Mouse (Mus musculus) left cerebral cortex, adult 2 months (tissue): ENCODE results near the gene Slc2a9. TPM values are rescaled to one million over a fixed set of nuclear protein-coding genes. Genes with fewer than 3 reads are reported as not detected.
"Not testable (repeated sequence)": the region's sequence is repeated elsewhere in the genome, so short reads cannot be mapped to it uniquely, and the experiment has no call there.

ENCODE experiments used
- DNase-seq, 2 experiments: peaks; one replicate each; pipeline ENCODE4 v3.0.0; 2021 to 2022; ENCODE audit warnings: low spot score in 2 of 2, mixed read lengths in 1 of 2; ENCODE audit errors: extremely low spot score in 1 of 2
- H3K27ac ChIP-seq: fragments of 200-600 bp; 2 replicates; pipeline ENCODE4 v1.8.1; 2022
- H3K4me3 ChIP-seq: fragments of 200-600 bp; 2 replicates; pipeline ENCODE4 v1.8.1; 2022
- CTCF ChIP-seq: fragments of 200-600 bp; IDR thresholded peaks from 2 replicates; pipeline ENCODE4 v1.8.1; 2022; ENCODE audit warnings: antibody characterized with exemption, mild to moderate bottlenecking, moderate library complexity
- intact Hi-C: fragments of 180-260 bp; cut with DNase I; formaldehyde crosslinking; loops from one replicate; pipeline ENCODE4 v1.15.1; 2025
- total RNA-seq, 2 experiments: library from RNA; stranded (reverse); gene quantifications; 2 replicates each; pipeline ENCODE4 v1.2.3; 2021

The Slc2a9 gene
- total RNA-seq, 2 experiments from 2014 or later = 0.37 to 0.95 TPM

GRCm38 (mm10) chr5:38480822-38481707, 21.9 kb downstream of the Slc2a9 start:
- no peak for TF ChIP-seq CTCF
- intact Hi-C loops = no loop called here
- Histone ChIP-seq H3K27ac (no peak overlapping the region), H3K4me3 (no peak overlapping the region)
- no peak for DNase-seq

- no peak overlapping the region for H3K27ac ChIP-seq
- intact Hi-C loops = loop anchor here (5.0 kb wide), 1 partner anchor 147 kb away; no protein-coding TSS in a partner anchor
- no peak for DNase-seq
- TF ChIP-seq CTCF = no peak
- H3K4me3 ChIP-seq = peak overlapping the region; percentile 34
Measured at GRCm38 (mm10) chr5:38479908-38480725, 22.8 kb downstream of the Slc2a9 start.

- DNase-seq, H3K4me3 ChIP-seq, H3K27ac ChIP-seq: not testable (repeated sequence)
- intact Hi-C loops = loop anchor here (5.0 kb wide), 1 partner anchor 148 kb away; no protein-coding TSS in a partner anchor
Measured at GRCm38 (mm10) chr5:38479545-38479907, 23.4 kb downstream of the Slc2a9 start.

GRCm38 (mm10) chr5:38479027-38479426, 23.9 kb downstream of the Slc2a9 start:
- TF ChIP-seq CTCF = no peak
- no peak overlapping the region for H3K27ac ChIP-seq
- DNase-seq = peak in 1 of 2 experiments; percentile 8
- intact Hi-C loops = loop anchor here (5.0 kb wide), 1 partner anchor 148 kb away; no protein-coding TSS in a partner anchor
- H3K4me3 ChIP-seq = no peak overlapping the region

GRCm38 (mm10) chr5:38477731-38478445, 25.1 kb downstream of the Slc2a9 start:
- intact Hi-C loops = loop anchor here (5.0 kb wide), 1 partner anchor 149 kb away; no protein-coding TSS in a partner anchor

GRCm38 (mm10) chr5:38476861-38477565, 25.9 kb downstream of the Slc2a9 start:
- H3K27ac ChIP-seq = no peak overlapping the region
- H3K4me3 ChIP-seq = no peak overlapping the region
- intact Hi-C loops = loop anchor here (5.0 kb wide), 1 partner anchor 150 kb away; no protein-coding TSS in a partner anchor
- peak; percentile 56 to 69 for DNase-seq
- TF ChIP-seq CTCF = peak; percentile 71

More at GRCm38 (mm10) chr5:38477731-38478445, 25.1 kb downstream of the Slc2a9 start:
- no peak overlapping the region for H3K27ac ChIP-seq
- DNase-seq = no peak
- H3K4me3 ChIP-seq = no peak overlapping the region
- TF ChIP-seq CTCF = no peak

GRCm38 (mm10) chr5:38470881-38471280, 32.1 kb downstream of the Slc2a9 start:
- intact Hi-C loops = loop anchor here (1.0 kb wide), 1 partner anchor 164 kb away; no protein-coding TSS in a partner anchor
- DNase-seq = peak in 1 of 2 experiments; percentile 5
- no peak overlapping the region for H3K27ac ChIP-seq
- TF ChIP-seq CTCF = no peak
- no peak overlapping the region for H3K4me3 ChIP-seq

- intact Hi-C loops = loop anchor here (1.0 kb wide), 1 partner anchor 163 kb away; no protein-coding TSS in a partner anchor
- Histone ChIP-seq H3K27ac (no peak overlapping the region), H3K4me3 (no peak overlapping the region)
- TF ChIP-seq CTCF = peak; percentile 84
- DNase-seq = peak; percentile 59 to 86
Measured at GRCm38 (mm10) chr5:38469891-38470578, 32.9 kb downstream of the Slc2a9 start.

- Histone ChIP-seq H3K4me3 (no peak overlapping the region), H3K27ac (no peak overlapping the region)
- no peak for TF ChIP-seq CTCF
- intact Hi-C loops = no loop called here
- no peak for DNase-seq
Measured at GRCm38 (mm10) chr5:38466569-38467110, 36.3 kb downstream of the Slc2a9 start.

GRCm38 (mm10) chr5:38461261-38461660, 41.7 kb downstream of the Slc2a9 start:
- TF ChIP-seq CTCF = no peak
- intact Hi-C loops = no loop called here
- no peak overlapping the region for H3K4me3 ChIP-seq
- H3K27ac ChIP-seq = no peak overlapping the region
- DNase-seq = no peak
